Mouse (Mus musculus) intestine, postnatal 0 days (tissue): ENCODE data around the gene Cebpb. TPM values are rescaled to one million over a fixed set of nuclear protein-coding genes. Genes with fewer than 3 reads are reported as not detected.

Experiments used
- ATAC-seq: fragments of 200-750 bp; cut with Nextera tagmentation; 2 replicates; pipeline ENCODE4 v1.8.0; 2017; ENCODE audit warnings: mild to moderate bottlenecking, moderate TSS enrichment, moderate library complexity
- H3K27ac ChIP-seq: fragments of 300-500 bp; sonication (generic); 2 replicates; pipeline ENCODE4 v1.5.1; 2014; ENCODE audit warnings: mild to moderate bottlenecking, low read depth, low read length, moderate library complexity
- H3K27me3 ChIP-seq: fragments of 300-500 bp; sonication (generic); replicated peaks from 2 replicates; pipeline ENCODE4 v1.6.1; 2014; ENCODE audit warnings: low read length, mixed read lengths; ENCODE audit not compliant: control insufficient read depth, insufficient read depth
- H3K36me3 ChIP-seq: fragments of 300-500 bp; sonication (generic); 2 replicates; pipeline ENCODE4 v1.6.1; 2014; ENCODE audit warnings: mild to moderate bottlenecking, moderate library complexity; ENCODE audit not compliant: control insufficient read depth, insufficient read depth
- H3K4me1 ChIP-seq: fragments of 300-500 bp; sonication (generic); replicated peaks from 2 replicates; pipeline ENCODE4 v1.6.1; 2014; ENCODE audit warnings: antibody characterized with exemption, low read length, mixed read lengths; ENCODE audit not compliant: control insufficient read depth, insufficient read depth
- H3K4me2 ChIP-seq: fragments of 300-500 bp; sonication (generic); replicated peaks from 2 replicates; pipeline ENCODE4 v1.6.1; 2014; ENCODE audit warnings: low read depth, mild to moderate bottlenecking, moderate library complexity
- H3K4me3 ChIP-seq: fragments of 300-500 bp; sonication (generic); 2 replicates; pipeline ENCODE4 v1.5.1; 2014; ENCODE audit warnings: low read depth, low read length
- H3K9ac ChIP-seq: fragments of 300-500 bp; sonication (generic); 2 replicates; pipeline ENCODE4 v1.6.1; 2014; ENCODE audit warnings: mild to moderate bottlenecking, low read depth, low read length
- H3K9me3 ChIP-seq: fragments of 300-500 bp; sonication (generic); 2 replicates; pipeline ENCODE4 v1.6.1; 2016; ENCODE audit warnings: mixed run types; ENCODE audit not compliant: control insufficient read depth
- CTCF ChIP-seq: sonication (generic); IDR thresholded peaks from 2 replicates; pipeline ENCODE4 v1.5.1; 2016; ENCODE audit warnings: low read depth, mild to moderate bottlenecking, control low read depth, antibody characterized with exemption, moderate library complexity
- WGBS: fragments of 180-500 bp; shearing (Covaris S2); extraction: QIAGEN DNeasy Blood & Tissue Kit; methylation state at CpG from one replicate; pipeline ENCODE4 v1.1.7; 2014; 5-methylcytosine and 5-hydroxymethylcytosine counted together
- polyA plus RNA-seq: library from polyadenylated mRNA; unstranded; fragments of >200 nt; fragmentation: Nextera tagmentation; extraction: Ambion mirVana; gene quantifications from 2 replicates; pipeline ENCODE4 v1.2.1, GENCODE M21; 2015

Cebpb gene
- polyA plus RNA-seq, 1 experiment from 2014 or later = 52.6 TPM

DNA sequence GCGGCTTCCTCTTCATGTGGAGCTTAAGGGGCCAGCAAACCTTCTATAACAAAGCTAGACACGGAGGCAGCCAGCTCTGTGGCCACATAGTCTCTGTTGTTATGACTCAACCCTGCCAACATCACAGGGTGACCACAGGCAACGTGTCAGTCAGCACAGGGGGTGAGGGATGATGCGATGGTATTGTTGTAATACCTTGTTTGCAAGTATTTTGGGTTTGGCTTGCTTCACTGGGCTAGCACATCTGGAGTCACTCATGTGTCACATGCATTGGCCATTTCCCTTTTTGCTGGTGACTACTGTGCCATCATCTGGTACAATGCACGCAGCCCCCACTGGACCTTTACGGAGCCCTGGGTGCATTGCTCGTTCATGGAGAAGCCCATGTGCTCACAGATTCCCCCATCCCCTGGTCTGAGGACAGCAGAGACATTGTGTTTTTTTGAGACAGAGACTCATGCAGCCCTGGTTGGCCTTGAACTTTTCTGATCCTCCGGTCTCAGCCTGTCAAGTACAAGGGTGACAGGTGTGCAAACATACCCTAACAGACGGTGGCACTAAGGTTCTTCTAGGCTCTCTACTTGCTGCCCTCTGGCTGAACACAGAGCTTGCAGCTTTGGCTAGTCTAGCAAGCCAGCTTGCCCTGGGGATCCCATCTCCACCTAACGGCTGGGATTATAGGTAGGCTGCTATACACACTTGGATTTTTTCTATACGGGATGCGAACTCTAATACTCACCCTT, 39.3 kb upstream of the Cebpb start:
- Histone ChIP-seq H3K9me3 (no peaks in the 10 kb centered on the region), H3K4me1 (no peaks in the 10 kb centered on the region), H3K36me3 (peaks cover 54% of the 10 kb centered on the region), H3K4me2 (no peak overlapping the region), H3K27ac (no peak overlapping the region), H3K27me3 (0 out of 2 replicates have a peak, but pooled peaks cover 2% of the 10 kb centered on the region), H3K4me3 (no peak overlapping the region), H3K9ac (no peak overlapping the region)
- no peak for TF ChIP-seq CTCF
- ATAC-seq = no peak
- 85% methylated on average over 12 of the region's 12 CpGs for WGBS

DNA sequence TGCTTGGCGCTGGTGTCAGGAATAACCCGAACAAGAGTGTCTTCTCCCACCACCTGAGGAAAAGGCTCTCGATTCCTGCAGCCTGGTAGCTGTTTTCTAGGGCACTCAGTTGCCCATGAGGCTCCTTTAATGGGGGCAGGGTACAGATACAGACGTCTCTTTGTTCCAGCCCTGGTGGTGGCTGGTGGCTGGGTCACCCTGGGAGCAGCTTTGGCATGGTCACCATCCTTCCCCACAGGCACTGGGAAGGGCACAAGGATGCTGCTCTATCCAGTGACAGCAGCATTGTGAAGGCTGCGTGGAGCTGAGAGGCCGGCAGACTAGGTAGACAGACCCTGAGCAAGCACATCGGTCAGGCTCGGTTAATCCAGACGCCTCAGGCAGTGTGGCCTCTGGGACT, 37.1 kb upstream of the Cebpb start:
- Histone ChIP-seq H3K27me3 (0 out of 2 replicates have a peak, but pooled peaks cover 4% of the 10 kb centered on the region), H3K4me1 (no peaks in the 10 kb centered on the region), H3K36me3 (peaks cover 38% of the 10 kb centered on the region), H3K4me2 (no peak overlapping the region), H3K9me3 (no peaks in the 10 kb centered on the region), H3K9ac (no peak overlapping the region), H3K27ac (no peak overlapping the region), H3K4me3 (no peak overlapping the region)
- no peak for TF ChIP-seq CTCF
- no peak for ATAC-seq
- WGBS = 91% methylated on average over 9 of the region's 9 CpGs

DNA sequence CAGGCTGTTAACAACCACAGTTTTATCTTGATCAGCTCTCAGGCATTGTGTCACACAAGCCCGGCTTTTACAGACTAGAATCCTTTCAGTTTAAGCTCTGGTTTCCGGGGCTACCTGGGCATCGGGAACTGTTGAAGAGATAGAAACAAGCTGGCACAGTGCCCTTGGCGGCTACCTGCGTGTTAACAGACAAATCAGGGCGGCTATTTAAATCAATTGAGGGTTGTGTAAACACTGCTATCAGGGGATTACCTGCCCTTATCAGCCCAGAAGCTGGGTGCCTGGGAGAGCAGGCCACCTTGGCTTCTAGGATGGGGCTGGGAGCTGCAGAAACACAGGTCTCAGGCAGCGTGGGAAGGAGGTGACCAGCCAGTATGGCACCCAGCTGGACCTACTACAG, 36.0 kb upstream of the Cebpb start:
- Histone ChIP-seq H3K27me3 (0 out of 2 replicates have a peak, but pooled peaks cover 4% of the 10 kb centered on the region), H3K36me3 (peaks cover 38% of the 10 kb centered on the region), H3K9ac (no peak overlapping the region), H3K4me3 (no peak overlapping the region), H3K4me1 (no peaks in the 10 kb centered on the region), H3K4me2 (no peak overlapping the region), H3K9me3 (no peaks in the 10 kb centered on the region), H3K27ac (no peak overlapping the region)
- 33% methylated on average over 7 of the region's 7 CpGs for WGBS
- ATAC-seq = peak; percentile 63
- TF ChIP-seq CTCF = no peak

DNA sequence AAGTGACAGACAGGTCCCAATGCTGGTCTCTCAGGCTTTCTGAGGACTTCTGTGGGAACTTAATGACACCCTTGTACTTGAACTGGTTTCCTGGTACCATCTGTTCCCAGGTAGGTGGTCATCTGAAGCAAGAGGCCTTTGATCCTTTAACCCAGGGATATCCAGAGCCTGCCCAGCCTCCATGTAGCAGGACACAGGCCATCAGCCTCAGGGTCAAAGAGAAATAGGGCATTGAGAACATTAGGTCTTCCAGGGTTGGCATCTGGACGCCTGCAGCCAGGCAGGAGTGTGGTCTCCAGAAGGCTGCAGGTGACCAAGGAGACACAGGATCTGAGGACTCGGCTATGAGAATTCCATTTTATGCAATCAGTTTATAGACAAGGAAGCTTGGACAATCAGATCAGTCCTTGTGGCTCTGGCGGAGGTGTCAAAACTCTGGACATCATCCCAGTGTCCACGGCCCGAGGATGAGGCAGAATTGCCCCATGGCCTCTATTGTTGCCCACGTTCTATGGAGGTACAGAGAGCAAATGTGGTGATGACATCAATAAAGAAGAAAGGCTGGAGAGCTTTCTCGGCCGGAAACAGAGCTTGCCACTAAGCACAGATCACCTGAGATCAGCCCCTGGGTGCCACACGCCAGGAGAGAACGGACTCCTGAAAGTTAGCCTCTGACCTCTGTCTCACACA, 33.7 kb upstream of the Cebpb start:
- H3K27ac ChIP-seq = no peak overlapping the region
- H3K4me3 ChIP-seq = no peak overlapping the region
- H3K36me3 ChIP-seq = peaks cover 33% of the 10 kb centered on the region
- WGBS = 88% methylated on average over 10 of the region's 10 CpGs
- no peaks in the 10 kb centered on the region for H3K9me3 ChIP-seq
- H3K4me2 ChIP-seq = no peak overlapping the region
- no peak overlapping the region for H3K9ac ChIP-seq
- peaks cover 13% of the 10 kb centered on the region for H3K4me1 ChIP-seq
- TF ChIP-seq CTCF = no peak
- H3K27me3 ChIP-seq = 0 out of 2 replicates have a peak, but pooled peaks cover 4% of the 10 kb centered on the region
- ATAC-seq = no peak

DNA sequence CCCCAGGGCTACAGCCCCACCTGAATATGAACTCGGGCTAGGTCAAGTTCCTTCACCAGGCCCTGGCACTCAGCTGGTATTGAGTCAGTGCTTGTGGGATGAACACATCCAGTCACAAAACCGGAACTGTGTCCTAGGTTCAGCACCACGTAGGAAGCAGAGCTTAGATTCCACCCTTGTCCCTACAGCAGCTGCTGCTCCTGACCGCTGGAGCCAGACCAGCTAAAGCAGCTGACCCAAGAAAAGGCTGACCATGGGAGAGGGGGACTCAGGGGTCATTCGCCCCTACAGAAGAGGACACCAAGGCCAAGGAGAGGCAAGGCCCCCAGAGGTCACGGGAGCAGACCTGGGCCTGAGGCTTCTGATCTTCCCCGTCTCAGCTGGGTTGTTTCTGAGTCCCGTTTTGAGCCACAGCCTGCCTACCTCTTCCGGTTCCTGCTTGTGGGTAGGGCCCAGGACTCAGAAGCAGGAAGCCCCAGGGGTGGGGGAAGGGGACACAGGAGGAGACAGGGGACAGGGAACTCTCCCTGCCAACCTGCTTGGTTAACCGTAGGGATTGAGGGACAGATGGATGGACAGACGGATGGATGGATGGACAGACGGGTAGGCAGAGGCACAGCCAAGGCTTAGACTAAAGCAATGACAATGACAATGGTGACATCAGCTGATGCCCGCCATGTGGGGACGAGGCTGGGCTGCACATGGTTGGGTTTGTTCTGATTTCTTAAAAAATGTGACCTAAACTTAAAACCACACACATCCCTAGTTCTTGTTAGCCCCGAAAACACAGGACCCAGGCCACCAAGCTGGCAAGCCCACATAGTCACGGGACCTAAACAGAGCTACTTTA, 31.9 kb upstream of the Cebpb start:
- H3K27me3 ChIP-seq = 0 out of 2 replicates have a peak, but pooled peaks cover 4% of the 10 kb centered on the region
- 81% methylated on average over 16 of the region's 16 CpGs for WGBS
- TF ChIP-seq CTCF = no peak
- no peak for ATAC-seq
- H3K9ac ChIP-seq = no peak overlapping the region
- peaks cover 21% of the 10 kb centered on the region for H3K36me3 ChIP-seq
- no peaks in the 10 kb centered on the region for H3K9me3 ChIP-seq
- H3K27ac ChIP-seq = no peak overlapping the region
- H3K4me1 ChIP-seq = peaks cover 17% of the 10 kb centered on the region
- H3K4me2 ChIP-seq = no peak overlapping the region
- H3K4me3 ChIP-seq = no peak overlapping the region

DNA sequence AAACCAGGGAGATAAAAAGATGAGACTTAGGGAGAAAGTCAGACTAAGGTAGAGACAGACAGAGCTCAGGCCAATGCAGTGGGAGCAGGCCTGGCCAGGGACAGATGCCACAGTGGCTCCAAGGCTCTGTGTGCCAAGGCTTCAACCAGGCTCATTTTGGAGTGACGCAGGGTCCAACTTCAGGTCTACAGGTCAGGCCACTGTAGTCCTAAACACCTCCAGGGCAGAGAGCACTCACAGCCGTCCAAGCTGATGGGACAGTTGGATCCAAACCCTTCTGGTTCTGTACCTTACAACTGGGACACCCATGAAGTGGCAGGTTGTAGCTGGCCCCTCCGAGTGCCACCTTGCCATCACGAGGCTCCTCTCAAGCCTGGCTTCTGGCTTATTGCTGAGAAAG, 30.7 kb upstream of the Cebpb start:
- no peak for ATAC-seq
- Histone ChIP-seq H3K4me2 (no peak overlapping the region), H3K9me3 (no peaks in the 10 kb centered on the region), H3K27me3 (0 out of 2 replicates have a peak, but pooled peaks cover 4% of the 10 kb centered on the region), H3K36me3 (peaks cover 20% of the 10 kb centered on the region), H3K27ac (no peak overlapping the region), H3K4me3 (no peak overlapping the region), H3K9ac (no peak overlapping the region), H3K4me1 (peaks cover 24% of the 10 kb centered on the region)
- no peak for TF ChIP-seq CTCF
- 92% methylated on average over 4 of the region's 4 CpGs for WGBS
